Mouse (Mus musculus) forebrain, embryonic 11.5 days (tissue): ENCODE data around the gene Slc25a22. TPM values are rescaled to one million over a fixed set of nuclear protein-coding genes. Genes with fewer than 3 reads are reported as not detected.

ENCODE experiments used
- ATAC-seq: fragments of 200-750 bp; cut with Nextera tagmentation; replicated peaks from 2 replicates; pipeline ENCODE4 v1.8.0; 2017; ENCODE audit warnings: moderate TSS enrichment; ENCODE audit not compliant: low FRiP score
- DNase-seq: peaks from one replicate; pipeline ENCODE4 v3.0.0-alpha.2; 2017; ENCODE audit warnings: low spot score
- H3K27ac ChIP-seq: fragments of 300-500 bp; sonication (generic); 2 replicates; pipeline ENCODE4 v1.5.1; 2014; ENCODE audit warnings: low read depth, low read length
- H3K27me3 ChIP-seq: fragments of 300-500 bp; sonication (generic); 2 replicates; pipeline ENCODE4 v1.6.1; 2014; ENCODE audit warnings: mild to moderate bottlenecking, low read length, mixed read lengths; ENCODE audit not compliant: control insufficient read depth, insufficient read depth
- H3K36me3 ChIP-seq: fragments of 300-500 bp; sonication (generic); 2 replicates; pipeline ENCODE4 v1.6.1; 2014; ENCODE audit warnings: mild to moderate bottlenecking, low read length, moderate library complexity, mixed read lengths; ENCODE audit not compliant: control insufficient read depth, insufficient read depth
- H3K4me1 ChIP-seq: fragments of 300-500 bp; sonication (generic); replicated peaks from 2 replicates; pipeline ENCODE4 v1.6.1; 2014; ENCODE audit warnings: low read length, mixed read lengths; ENCODE audit not compliant: control insufficient read depth, insufficient read depth
- H3K4me2 ChIP-seq: fragments of 300-500 bp; sonication (generic); 2 replicates; pipeline ENCODE4 v1.6.1; 2014; ENCODE audit warnings: low read depth, mild to moderate bottlenecking, low read length, moderate library complexity, mixed read lengths; ENCODE audit not compliant: severe bottlenecking
- H3K4me3 ChIP-seq: fragments of 300-500 bp; sonication (generic); 2 replicates; pipeline ENCODE4 v1.5.1; 2014; ENCODE audit warnings: low read depth, low read length
- H3K9ac ChIP-seq: fragments of 300-500 bp; sonication (generic); 2 replicates; pipeline ENCODE4 v1.6.1; 2014; ENCODE audit warnings: low read length
- H3K9me3 ChIP-seq: fragments of 300-500 bp; sonication (generic); 2 replicates; pipeline ENCODE4 v1.6.1; 2016; ENCODE audit warnings: low read length, mixed read lengths; ENCODE audit not compliant: control insufficient read depth
- WGBS: fragments of 180-500 bp; shearing (Covaris S2); extraction: QIAGEN DNeasy Blood & Tissue Kit; methylation state at CpG from one replicate; pipeline ENCODE4 v1.1.7; 2014; 5-methylcytosine and 5-hydroxymethylcytosine counted together
- polyA plus RNA-seq: library from polyadenylated mRNA; unstranded; fragments of >200 nt; fragmentation: Nextera tagmentation; extraction: Ambion mirVana; gene quantifications from 2 replicates; pipeline ENCODE4 v1.2.1, GENCODE M21; 2014

Slc25a22 gene
- polyA plus RNA-seq, 1 experiment from 2014 or later = 46.0 TPM

- Histone ChIP-seq H3K36me3 (peaks cover 3% of the 10 kb centered on the region), H3K27ac (no peak overlapping the region), H3K9ac (peak overlapping the region; percentile 91), H3K9me3 (no peaks in the 10 kb centered on the region), H3K4me1 (peaks cover 16% of the 10 kb centered on the region), H3K27me3 (peaks cover 12% of the 10 kb centered on the region), H3K4me2 (peak overlapping the region; percentile 94), H3K4me3 (peak overlapping the region; percentile 78)
- WGBS = 1% methylated on average over 12 of the region's 12 CpGs
- DNase-seq (no peak), ATAC-seq (no peak)
These were observed 38.1 kb upstream of the Slc25a22 start for GRCm38 (mm10) chr7:141475805-141476158.

DNA sequence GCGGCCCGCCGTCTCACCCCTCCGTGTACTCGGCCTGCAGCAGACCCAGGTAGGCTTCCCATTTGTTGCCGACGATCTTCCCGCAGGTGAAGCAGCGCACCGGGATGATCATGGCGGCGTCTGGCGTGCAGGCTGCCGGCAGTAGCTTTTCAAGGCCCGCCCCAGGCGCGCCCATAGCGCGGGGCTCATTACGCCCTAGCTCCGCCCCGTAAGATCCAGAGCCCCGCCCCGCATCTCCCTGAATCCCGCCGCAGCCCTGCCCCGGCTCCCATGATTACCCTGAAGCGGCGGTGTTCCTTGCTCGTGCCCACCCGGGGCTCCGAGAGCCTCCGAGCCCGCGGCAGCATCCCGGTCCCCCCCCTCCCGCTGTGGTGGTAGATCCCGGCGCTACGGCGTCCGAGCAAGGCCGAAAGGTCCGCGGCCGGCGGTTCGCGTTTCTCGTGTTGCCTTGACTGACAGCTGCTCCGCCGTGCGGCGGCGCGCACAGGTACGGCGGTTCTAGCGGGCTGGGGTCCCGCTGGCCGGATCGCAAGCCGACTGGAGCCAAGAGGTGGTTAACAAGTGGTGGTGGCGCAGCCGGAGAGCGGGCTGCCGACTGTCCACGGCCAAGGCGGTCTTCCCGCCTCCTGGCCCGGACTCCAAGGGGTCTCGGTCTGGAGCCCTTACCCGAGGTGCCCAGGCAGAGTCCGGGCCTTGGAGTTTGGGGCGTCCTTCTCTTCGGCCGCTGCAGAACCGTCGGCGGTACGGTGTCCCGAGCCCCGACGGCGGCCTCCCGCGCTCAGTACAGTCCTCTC is 37.5 kb upstream of the Slc25a22 start, which contains the start of the genes Polr2l and Tspan4:
Polr2l (minus strand) TSS at position 122 of the 794 bp plus-strand sequence.
Tspan4 (plus strand) TSS at position 230 of the 794 bp plus-strand sequence.
- H3K4me3 ChIP-seq = peak within 1 kb of the TSS; percentile 78
- peak; percentile 91 for DNase-seq
- H3K27ac ChIP-seq = peak within 1 kb of the TSS; percentile 62; the same call in 1 of the 2 replicates
- H3K9me3 ChIP-seq = no peaks in the 10 kb centered on the region
- H3K27me3 ChIP-seq = peaks cover 12% of the 10 kb centered on the region
- H3K36me3 ChIP-seq = peaks cover 3% of the 10 kb centered on the region
- WGBS = under 1% methylated on average over 84 of the region's 87 CpGs
- H3K9ac ChIP-seq = peak within 1 kb of the TSS; percentile 91
- H3K4me2 ChIP-seq = peak within 1 kb of the TSS; percentile 94
- peaks cover 16% of the 10 kb centered on the region for H3K4me1 ChIP-seq
- ATAC-seq = peak; percentile 85

DNA sequence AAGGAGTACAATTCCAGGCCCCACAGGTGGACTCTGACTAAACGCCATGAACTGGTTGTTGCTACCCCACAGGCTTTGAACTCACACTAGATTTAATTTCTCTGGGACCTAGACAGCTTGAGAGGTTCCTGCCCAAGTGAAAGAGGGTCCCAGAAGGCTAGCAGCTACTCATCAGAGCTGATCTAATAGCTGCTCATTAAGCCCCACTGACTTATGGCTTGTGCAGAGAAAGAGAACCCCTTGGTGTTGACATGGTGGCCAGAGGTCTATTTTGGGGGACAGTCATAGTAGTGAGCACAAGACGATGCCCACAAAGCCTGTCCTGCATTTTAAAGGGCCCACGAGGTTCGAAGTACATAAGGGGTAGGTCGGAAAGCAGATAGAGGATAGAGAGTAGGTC is 36.5 kb upstream of the Slc25a22 start:
- Histone ChIP-seq H3K4me1 (peaks cover 19% of the 10 kb centered on the region), H3K9ac (peak overlapping the region; percentile 91), H3K4me2 (peak overlapping the region; percentile 94), H3K36me3 (peaks cover 3% of the 10 kb centered on the region), H3K4me3 (peak overlapping the region; percentile 78), H3K9me3 (no peaks in the 10 kb centered on the region), H3K27ac (no peak overlapping the region), H3K27me3 (peaks cover 12% of the 10 kb centered on the region)
- DNase-seq (no peak), ATAC-seq (no peak)
- 12% methylated on average over 5 of the region's 5 CpGs for WGBS

GRCm38 (mm10) chr7:141472763-141473162 is 35.1 kb upstream of the Slc25a22 start:
- Histone ChIP-seq H3K4me3 (no peak overlapping the region), H3K9ac (no peak overlapping the region), H3K27me3 (peaks cover 12% of the 10 kb centered on the region), H3K4me1 (peaks cover 30% of the 10 kb centered on the region), H3K4me2 (no peak overlapping the region), H3K27ac (no peak overlapping the region), H3K9me3 (no peaks in the 10 kb centered on the region), H3K36me3 (peaks cover 3% of the 10 kb centered on the region)
- DNase-seq (no peak), ATAC-seq (no peak)
- 93% methylated on average over 6 of the region's 6 CpGs for whole genome bisulfite sequencing

DNA sequence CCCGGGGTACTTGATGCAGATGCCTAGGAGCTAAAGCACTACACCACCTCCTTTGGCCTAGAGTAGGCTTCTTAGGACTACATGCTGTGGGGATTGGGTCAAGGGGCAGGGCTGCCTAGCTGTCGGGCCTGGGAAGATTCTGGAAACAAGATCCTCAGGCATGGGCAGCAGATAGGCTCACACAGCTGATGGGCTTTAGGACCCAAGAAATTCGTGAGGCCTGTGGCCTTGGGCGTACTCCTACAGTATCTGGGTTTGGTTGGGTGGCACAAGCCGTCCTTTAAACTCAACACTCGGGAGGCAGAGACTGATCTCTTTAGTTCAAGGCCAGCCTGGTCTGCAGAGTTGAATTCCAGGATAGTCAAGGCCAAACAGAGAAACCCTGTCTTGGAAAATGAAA is 34.5 kb upstream of the Slc25a22 start:
- Histone ChIP-seq H3K4me3 (no peak overlapping the region), H3K4me1 (peaks cover 30% of the 10 kb centered on the region)
- 88% methylated on average over 6 of the region's 6 CpGs for WGBS

DNA sequence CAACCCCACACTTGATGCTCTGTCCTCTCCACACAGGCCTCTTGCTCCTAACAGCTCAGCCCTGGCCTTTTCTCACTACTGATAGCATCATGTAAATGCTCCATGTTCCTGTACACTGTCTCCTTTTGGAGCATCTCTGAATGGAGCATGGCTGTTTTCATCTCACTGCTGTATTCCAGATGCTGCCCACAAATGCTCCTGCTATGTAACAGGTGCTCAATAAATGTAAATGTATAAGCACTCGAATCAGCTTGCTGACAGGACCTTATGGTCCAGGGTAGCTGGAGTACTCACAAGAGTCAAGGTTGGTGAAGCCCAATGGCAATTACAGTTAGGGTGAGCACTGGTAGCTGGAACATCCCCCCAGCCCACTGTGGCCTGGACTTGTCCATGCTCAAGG is 33.5 kb upstream of the Slc25a22 start:
- WGBS = 85% methylated on average over 1 of the region's 1 CpGs
- no peak overlapping the region for H3K9ac ChIP-seq
- H3K4me1 ChIP-seq = peaks cover 34% of the 10 kb centered on the region
- H3K36me3 ChIP-seq = peaks cover 3% of the 10 kb centered on the region
- no peak for ATAC-seq
- peaks cover 11% of the 10 kb centered on the region for H3K27me3 ChIP-seq
- DNase-seq = no peak
- no peak overlapping the region for H3K4me3 ChIP-seq
- H3K9me3 ChIP-seq = no peaks in the 10 kb centered on the region
- no peak overlapping the region for H3K27ac ChIP-seq
- no peak overlapping the region for H3K4me2 ChIP-seq

More for the DNA sequence above, 34.5 kb upstream of the Slc25a22 start:
- Histone ChIP-seq H3K36me3 (peaks cover 3% of the 10 kb centered on the region), H3K27me3 (peaks cover 10% of the 10 kb centered on the region), H3K9ac (no peak overlapping the region), H3K27ac (no peak overlapping the region), H3K4me2 (no peak overlapping the region), H3K9me3 (no peaks in the 10 kb centered on the region)
- DNase-seq (no peak), ATAC-seq (no peak)

GRCm38 (mm10) chr7:141470637-141470944 is 32.9 kb upstream of the Slc25a22 start:
- Histone ChIP-seq H3K4me1 (peaks cover 27% of the 10 kb centered on the region), H3K9ac (no peak overlapping the region), H3K36me3 (peaks cover 3% of the 10 kb centered on the region), H3K27me3 (peaks cover 11% of the 10 kb centered on the region), H3K4me2 (no peak overlapping the region), H3K4me3 (no peak overlapping the region), H3K27ac (no peak overlapping the region), H3K9me3 (no peaks in the 10 kb centered on the region)
- DNase-seq (no peak), ATAC-seq (no peak)
- 96% methylated on average over 10 of the region's 10 CpGs for WGBS

- H3K36me3 ChIP-seq = peaks cover 3% of the 10 kb centered on the region
- no peaks in the 10 kb centered on the region for H3K9me3 ChIP-seq
- no peak overlapping the region for H3K9ac ChIP-seq
- WGBS = 91% methylated on average over 18 of the region's 18 CpGs
- peaks cover 14% of the 10 kb centered on the region for H3K27me3 ChIP-seq
- DNase-seq (no peak), ATAC-seq (no peak)
- no peak overlapping the region for H3K4me2 ChIP-seq
- H3K4me3 ChIP-seq = no peak overlapping the region; the same call in 1 of the 2 replicates
- no peak overlapping the region for H3K27ac ChIP-seq
- H3K4me1 ChIP-seq = peaks cover 26% of the 10 kb centered on the region
These were observed 32.4 kb upstream of the Slc25a22 start for GRCm38 (mm10) chr7:141469901-141470636.
